Mouse (Mus musculus): Measurements from ENCODE around the gene H13. TPM values are rescaled to one million over a fixed set of nuclear protein-coding genes. Genes with fewer than 3 reads are reported as not detected.
"Not testable (repeated sequence)": the region's sequence is repeated elsewhere in the genome, so short reads cannot be mapped to it uniquely, and the experiment has no call there.

The H13 gene
- polyA plus RNA-seq, 1 experiment, result 48.1 TPM

DNA sequence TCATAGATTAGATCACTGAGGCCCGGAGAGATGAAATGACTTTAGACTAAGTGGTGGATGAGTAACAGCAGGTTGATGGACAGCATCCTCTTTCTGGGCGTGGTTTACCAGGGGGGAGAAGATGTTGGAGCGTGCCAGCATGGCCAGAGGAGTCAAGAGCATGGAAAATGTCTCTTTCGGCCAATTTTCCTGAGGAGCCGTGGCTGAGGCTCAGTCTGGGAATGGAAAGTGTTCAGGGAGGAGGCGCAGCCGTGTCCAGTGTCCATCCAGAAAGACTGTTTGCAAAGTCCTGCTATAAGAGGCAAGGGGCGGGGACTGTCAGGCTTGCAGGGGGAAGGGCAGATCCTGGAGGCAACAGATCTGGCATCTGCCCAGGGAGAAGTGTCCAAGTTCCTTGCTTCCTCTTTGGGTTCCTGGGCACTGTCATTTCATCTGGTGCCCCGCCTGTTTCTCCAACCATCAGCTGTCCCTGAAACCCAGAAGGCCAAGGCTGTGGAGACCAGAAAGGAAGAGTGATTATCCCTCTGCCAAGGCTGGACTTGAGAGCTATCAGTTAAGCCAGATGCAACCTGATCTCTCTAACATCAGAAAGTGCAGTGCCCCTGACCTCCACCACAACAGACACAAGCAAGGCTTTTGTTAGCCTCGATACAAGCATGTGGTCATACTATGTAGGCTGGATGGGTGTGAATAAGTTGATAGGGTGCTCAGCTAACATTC is 16.2 kb upstream of the H13 start:
- Histone ChIP-seq H3K36me3 (ENCODE audit: control insufficient read depth, insufficient read depth, low read length, poor library complexity, severe bottlenecking) (no peaks in the 10 kb centered on the region), H3K4me1 (ENCODE audit: control insufficient read depth, insufficient read depth, low read length) (no peaks in the 10 kb centered on the region), H3K9ac (ENCODE audit: low read depth, poor library complexity, severe bottlenecking) (no peak overlapping the region), H3K9me3 (replicated peaks; ENCODE audit: control insufficient read depth, insufficient read depth, low read length, poor library complexity, severe bottlenecking) (no peaks in the 10 kb centered on the region), H3K27ac (ENCODE audit: insufficient read depth, low read length) (no peak overlapping the region), H3K27me3 (ENCODE audit: control insufficient read depth, insufficient read depth, low read length, poor library complexity, severe bottlenecking) (no peaks in the 10 kb centered on the region), H3K4me3 (ENCODE audit: low read depth, low read length) (no peak overlapping the region)
- no peak for TF ChIP-seq CTCF (IDR thresholded peaks at IDR 0.05; ENCODE audit: low read depth, low read length)
- no peak for TF ChIP-seq POLR2A (IDR thresholded peaks at IDR 0.05; ENCODE audit: insufficient read depth, low read length)
- TF ChIP-seq EP300 (IDR thresholded peaks at IDR 0.05; ENCODE audit: insufficient read depth, low read depth, low read length), result no peak

DNA sequence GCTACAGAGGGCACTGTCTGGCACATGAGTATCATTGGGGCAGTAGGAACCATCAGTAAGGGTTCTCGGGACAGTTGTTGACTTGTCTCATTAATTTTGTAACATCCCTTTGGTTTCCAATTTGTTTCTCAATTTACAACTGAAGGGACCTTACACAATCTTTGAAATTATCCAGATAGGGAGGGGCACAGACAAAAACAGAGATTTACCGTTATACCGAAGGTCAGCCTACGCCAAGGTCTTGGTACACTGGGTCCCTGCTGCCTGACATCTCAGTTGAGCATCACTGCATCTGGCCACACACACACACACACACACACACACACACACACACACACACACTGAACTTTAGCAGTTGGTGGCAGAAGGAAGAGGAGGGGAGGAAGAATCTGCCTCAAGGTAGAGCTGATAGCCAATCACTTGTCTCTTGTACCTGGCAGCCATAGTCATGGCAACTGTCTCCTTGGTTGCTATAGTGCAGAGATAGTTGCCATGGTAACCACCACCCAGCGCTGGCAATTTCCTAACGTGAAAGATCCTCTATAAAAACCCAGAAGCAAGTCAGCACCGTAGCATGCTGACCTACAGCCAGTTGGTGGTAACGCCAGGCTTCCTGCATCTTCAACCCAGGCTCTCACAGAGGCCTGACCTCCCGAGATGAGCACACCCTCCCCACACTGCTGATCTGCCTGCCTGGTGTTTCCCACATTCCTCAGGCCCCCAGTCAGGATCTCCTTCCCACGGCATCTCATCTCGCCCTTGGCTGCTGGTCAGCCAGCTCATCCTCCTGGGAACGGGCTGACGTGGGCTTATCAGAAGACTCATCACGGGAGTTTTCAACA is 15.2 kb upstream of the H13 start:
- no peaks in the 10 kb centered on the region for H3K4me1 ChIP-seq (ENCODE audit: control insufficient read depth, insufficient read depth, low read length)
- no peak overlapping the region for H3K9ac ChIP-seq (ENCODE audit: low read depth, poor library complexity, severe bottlenecking)
- no peaks in the 10 kb centered on the region for H3K36me3 ChIP-seq (ENCODE audit: control insufficient read depth, insufficient read depth, low read length, poor library complexity, severe bottlenecking)
- H3K27ac ChIP-seq (ENCODE audit: insufficient read depth, low read length), result no peak overlapping the region
- no peaks in the 10 kb centered on the region for H3K9me3 ChIP-seq (replicated peaks; ENCODE audit: control insufficient read depth, insufficient read depth, low read length, poor library complexity, severe bottlenecking)
- H3K27me3 ChIP-seq (ENCODE audit: control insufficient read depth, insufficient read depth, low read length, poor library complexity, severe bottlenecking), result no peaks in the 10 kb centered on the region
- H3K4me3 ChIP-seq (ENCODE audit: low read depth, low read length), result no peak overlapping the region
- TF ChIP-seq POLR2A (IDR thresholded peaks at IDR 0.05; ENCODE audit: insufficient read depth, low read length) (no peak), EP300 (IDR thresholded peaks at IDR 0.05; ENCODE audit: insufficient read depth, low read depth, low read length) (no peak), CTCF (IDR thresholded peaks at IDR 0.05; ENCODE audit: low read depth, low read length) (no peak)

- H3K36me3 ChIP-seq (ENCODE audit: control insufficient read depth, insufficient read depth, low read length, poor library complexity, severe bottlenecking), result no peaks in the 10 kb centered on the region
- no peaks in the 10 kb centered on the region for H3K4me1 ChIP-seq (ENCODE audit: control insufficient read depth, insufficient read depth, low read length)
- no peaks in the 10 kb centered on the region for H3K27me3 ChIP-seq (ENCODE audit: control insufficient read depth, insufficient read depth, low read length, poor library complexity, severe bottlenecking)
- no peaks in the 10 kb centered on the region for H3K9me3 ChIP-seq (replicated peaks; ENCODE audit: control insufficient read depth, insufficient read depth, low read length, poor library complexity, severe bottlenecking)
- H3K9ac ChIP-seq (ENCODE audit: low read depth, poor library complexity, severe bottlenecking), result no peak overlapping the region
- H3K27ac ChIP-seq (ENCODE audit: insufficient read depth, low read length), result no peak overlapping the region
- H3K4me3 ChIP-seq (ENCODE audit: low read depth, low read length), result no peak overlapping the region
- TF ChIP-seq EP300 (IDR thresholded peaks at IDR 0.05; ENCODE audit: insufficient read depth, low read depth, low read length) (no peak), POLR2A (IDR thresholded peaks at IDR 0.05; ENCODE audit: insufficient read depth, low read length) (no peak), CTCF (IDR thresholded peaks at IDR 0.05; ENCODE audit: low read depth, low read length) (peak; percentile 49)
Observed at GRCm38 (mm10) chr2:152657398-152657797, 11.9 kb upstream of the H13 start.

DNA sequence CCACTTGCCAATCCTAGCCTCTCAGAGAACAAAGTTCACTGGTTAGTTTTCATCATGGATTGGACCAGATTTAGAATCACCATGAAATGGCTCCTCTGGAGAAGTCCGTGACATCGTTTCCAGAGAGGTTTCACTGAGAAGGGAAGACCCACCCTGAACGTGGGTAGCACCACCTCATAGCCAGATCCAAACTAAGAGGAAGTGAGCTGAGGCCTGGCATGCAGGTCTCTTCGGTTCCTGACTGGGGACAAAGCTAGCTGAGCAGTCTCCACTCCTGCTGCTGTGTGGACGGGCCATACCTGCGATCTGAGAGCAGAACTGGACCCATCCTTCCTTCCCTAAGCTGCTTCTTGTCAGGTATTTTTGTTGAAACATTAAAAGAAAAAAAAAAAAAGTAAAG is 8.1 kb upstream of the H13 start:
- H3K27me3 ChIP-seq (ENCODE audit: control insufficient read depth, insufficient read depth, low read length, poor library complexity, severe bottlenecking), result no peaks in the 10 kb centered on the region
- no peak overlapping the region for H3K27ac ChIP-seq (ENCODE audit: insufficient read depth, low read length)
- H3K9me3 ChIP-seq (replicated peaks; ENCODE audit: control insufficient read depth, insufficient read depth, low read length, poor library complexity, severe bottlenecking), result no peaks in the 10 kb centered on the region
- H3K4me3 ChIP-seq (ENCODE audit: low read depth, low read length), result no peak overlapping the region
- H3K36me3 ChIP-seq (ENCODE audit: control insufficient read depth, insufficient read depth, low read length, poor library complexity, severe bottlenecking), result no peaks in the 10 kb centered on the region
- no peaks in the 10 kb centered on the region for H3K4me1 ChIP-seq (ENCODE audit: control insufficient read depth, insufficient read depth, low read length)
- no peak overlapping the region for H3K9ac ChIP-seq (ENCODE audit: low read depth, poor library complexity, severe bottlenecking)
- TF ChIP-seq CTCF (IDR thresholded peaks at IDR 0.05; ENCODE audit: low read depth, low read length) (no peak), EP300 (IDR thresholded peaks at IDR 0.05; ENCODE audit: insufficient read depth, low read depth, low read length) (no peak), POLR2A (IDR thresholded peaks at IDR 0.05; ENCODE audit: insufficient read depth, low read length) (no peak)

- not testable (repeated sequence) for H3K4me1 ChIP-seq (ENCODE audit: control insufficient read depth, insufficient read depth, low read length); H3K9ac ChIP-seq (ENCODE audit: low read depth, poor library complexity, severe bottlenecking); H3K27me3 ChIP-seq (ENCODE audit: control insufficient read depth, insufficient read depth, low read length, poor library complexity, severe bottlenecking); H3K27ac ChIP-seq (ENCODE audit: insufficient read depth, low read length); H3K36me3 ChIP-seq (ENCODE audit: control insufficient read depth, insufficient read depth, low read length, poor library complexity, severe bottlenecking); H3K9me3 ChIP-seq (replicated peaks; ENCODE audit: control insufficient read depth, insufficient read depth, low read length, poor library complexity, severe bottlenecking); H3K4me3 ChIP-seq (ENCODE audit: low read depth, low read length)
Observed at GRCm38 (mm10) chr2:152666191-152666590, 3.1 kb upstream of the H13 start.

Data from ES-Bruce4 (cell line).